Mouse (Mus musculus): ENCODE measurements around the gene C7.
"Not testable (repeated sequence)": the region's sequence is repeated elsewhere in the genome, so short reads cannot be mapped to it uniquely, and the experiment has no call there.

The C7 gene

DNA sequence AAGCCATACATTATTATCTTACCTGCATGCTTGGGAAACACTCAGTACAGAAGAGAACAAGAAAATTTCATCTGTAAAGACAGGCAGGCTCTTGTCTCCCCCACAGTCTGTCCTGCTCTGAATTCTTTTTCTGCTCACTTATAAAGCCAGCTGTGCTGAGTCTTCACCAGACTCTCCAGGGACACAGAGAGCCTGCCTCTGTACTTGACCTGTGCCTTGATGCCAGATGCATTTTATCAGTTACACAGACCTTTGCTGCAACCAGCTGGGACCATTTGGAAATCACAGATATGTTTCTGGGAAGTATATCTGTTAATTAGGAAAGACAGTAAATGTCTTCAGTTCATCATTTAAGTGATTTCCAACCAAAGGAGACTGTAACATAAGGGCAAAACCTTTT is at the start of gene C7:
TSS of gene C7 (minus strand) at position 106 of the 400 bp plus-strand sequence.
- DNase-seq: no peak

GRCm38 (mm10) chr15:5112651-5113050 is 49.1 kb upstream of the C7 start:
- no peak for DNase-seq

- no peak for DNase-seq
These were observed 45.1 kb upstream of the C7 start for GRCm38 (mm10) chr15:5108655-5109040.

DNA sequence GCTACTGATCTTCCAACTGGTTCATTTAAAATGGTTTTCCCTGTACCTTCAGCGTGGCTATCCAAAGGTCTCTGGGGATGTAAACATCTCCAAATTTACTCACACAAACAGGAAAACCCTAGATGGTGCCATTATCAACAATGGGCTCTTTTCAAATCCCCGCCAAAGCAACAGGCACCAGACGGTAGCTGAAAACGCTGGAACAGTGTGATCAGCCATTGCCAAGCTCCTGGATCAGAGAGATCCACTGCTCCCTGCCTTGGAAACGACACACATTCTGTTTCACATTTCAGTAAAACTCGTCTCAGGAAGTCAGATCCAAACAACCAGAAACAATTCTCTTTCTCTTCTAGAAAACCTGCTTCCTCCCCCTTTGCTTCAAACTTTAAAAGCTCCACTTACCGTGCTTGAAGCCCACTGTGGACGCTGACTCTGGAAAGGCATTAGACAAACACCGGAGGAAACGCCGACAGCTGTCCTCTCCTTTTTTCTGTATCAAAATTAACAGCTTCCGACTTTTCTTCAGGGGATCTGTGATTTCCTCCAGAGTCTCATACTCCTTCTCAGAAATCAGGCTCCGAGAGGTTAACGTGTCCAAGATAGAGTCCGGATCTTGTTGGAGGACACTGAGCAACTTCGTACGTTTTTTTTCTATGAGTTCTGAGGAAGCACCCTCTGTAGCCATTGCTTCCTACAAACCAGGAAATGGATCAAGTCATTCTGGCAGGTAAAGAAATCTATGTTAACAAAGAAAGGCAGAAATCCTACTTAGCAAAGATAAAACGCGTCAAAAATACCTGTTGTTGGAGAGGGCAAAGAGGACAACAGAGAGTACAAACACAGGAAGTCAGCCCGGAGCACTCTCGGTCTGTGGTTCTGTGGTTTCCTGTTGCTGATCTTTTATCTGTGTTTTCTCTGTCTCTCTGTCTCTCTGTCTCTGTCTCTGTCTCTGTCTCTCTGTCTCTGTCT is 44.4 kb upstream of the C7 start, which contains the start of gene Card6:
TSS of gene Card6 (minus strand) at position 854 of the 969 bp plus-strand sequence.
- DNase-seq: no peak

DNA sequence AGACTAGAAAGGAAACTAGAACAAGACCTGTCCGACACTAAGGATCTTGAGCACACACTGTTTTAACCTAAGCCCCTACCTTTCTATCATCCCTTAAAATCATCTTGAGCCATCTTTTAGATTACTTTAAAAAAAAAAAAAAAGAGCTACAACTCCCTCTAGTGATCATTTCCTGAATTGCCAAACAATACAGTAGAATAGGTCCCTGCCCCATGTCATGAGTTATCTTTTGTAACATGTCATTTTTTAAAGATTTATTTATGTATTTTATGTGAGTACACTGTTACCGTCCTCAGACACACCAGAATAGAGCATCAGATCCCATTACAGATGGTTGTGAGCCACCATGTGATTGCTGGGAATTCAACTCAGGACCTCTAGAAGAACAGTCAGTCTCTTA is 42.8 kb upstream of the C7 start:
- DNase-seq: no peak

- DNase-seq: no peak
These were observed 42.4 kb upstream of the C7 start for GRCm38 (mm10) chr15:5105891-5106290.

GRCm38 (mm10) chr15:5102312-5102711 is 38.8 kb upstream of the C7 start:
- no peak for DNase-seq

DNA sequence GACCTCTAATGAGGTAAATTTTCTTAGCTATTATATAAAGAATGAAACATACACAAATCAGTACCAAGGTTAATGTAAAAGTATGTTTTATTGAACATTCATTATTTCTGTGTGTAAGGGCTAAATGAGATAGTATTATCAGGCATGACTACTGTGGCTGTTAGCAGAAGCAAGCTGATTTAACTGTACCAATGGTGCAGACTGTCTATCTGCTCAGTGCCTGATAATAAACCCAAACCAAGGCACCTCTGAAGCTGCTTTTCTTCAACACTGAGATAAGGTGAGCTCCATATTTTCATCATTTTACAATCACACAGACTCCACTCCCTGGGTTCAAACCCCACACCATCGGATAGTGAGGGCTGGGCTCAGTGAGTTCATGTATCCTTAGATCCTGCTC is 33.8 kb upstream of the C7 start:
- DNase-seq: no peak

- no peak for DNase-seq
These were observed 32.2 kb upstream of the C7 start for GRCm38 (mm10) chr15:5095534-5096301.

DNA sequence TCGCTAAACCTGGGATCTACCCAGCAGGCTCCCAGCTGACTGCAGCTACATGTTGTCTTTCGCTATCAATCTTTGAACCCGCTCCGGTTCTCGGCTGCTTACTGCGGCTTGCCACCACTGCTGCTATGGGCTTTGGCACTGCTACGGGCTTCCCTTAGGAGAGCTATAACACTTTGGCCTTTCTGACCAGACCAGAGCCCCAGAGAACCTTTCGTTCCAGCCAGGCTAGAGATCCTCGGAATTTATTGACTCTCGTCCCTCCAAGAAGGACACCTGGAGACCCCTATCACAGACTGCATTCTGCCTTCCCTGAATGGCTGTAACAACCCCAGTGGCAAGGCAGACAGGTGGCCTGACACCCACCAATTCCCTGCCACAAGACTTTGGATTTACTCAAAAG is 26.6 kb upstream of the C7 start:
- no peak for DNase-seq

DNA sequence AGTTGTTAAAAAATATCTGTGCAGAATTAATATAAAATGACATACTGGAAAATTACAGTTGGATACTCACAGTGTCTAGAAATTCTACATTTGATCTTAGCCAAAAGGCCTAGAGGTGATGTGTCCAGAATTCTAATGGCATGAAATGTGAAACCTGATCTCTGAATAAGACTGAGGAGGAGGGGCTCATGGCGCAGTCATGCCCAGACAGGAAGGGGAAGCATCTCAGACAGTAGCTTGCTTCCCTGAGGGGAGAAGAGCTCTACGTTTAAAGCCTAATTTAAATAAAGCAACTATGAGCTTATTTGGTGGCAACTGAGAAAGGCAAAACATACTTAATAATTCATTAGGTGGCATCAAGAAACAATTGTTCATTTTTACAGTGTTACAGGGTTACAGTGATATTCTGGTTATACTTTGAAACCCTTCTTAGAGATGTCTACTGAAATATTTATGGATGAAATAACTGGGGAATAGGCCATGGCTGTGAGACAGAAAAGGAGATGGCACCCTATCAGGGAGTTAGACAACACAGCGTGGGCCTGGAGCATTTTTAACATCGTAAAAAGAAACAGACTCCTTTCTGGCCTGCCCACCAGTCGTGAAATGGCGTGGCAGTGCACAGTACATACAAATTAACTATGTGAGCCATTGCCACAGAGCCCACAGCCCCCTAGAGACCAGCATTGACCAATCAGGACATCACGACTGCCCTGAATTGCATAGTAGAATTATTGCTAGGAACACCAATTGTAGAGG is 25.5 kb upstream of the C7 start:
- no peak for DNase-seq

DNA sequence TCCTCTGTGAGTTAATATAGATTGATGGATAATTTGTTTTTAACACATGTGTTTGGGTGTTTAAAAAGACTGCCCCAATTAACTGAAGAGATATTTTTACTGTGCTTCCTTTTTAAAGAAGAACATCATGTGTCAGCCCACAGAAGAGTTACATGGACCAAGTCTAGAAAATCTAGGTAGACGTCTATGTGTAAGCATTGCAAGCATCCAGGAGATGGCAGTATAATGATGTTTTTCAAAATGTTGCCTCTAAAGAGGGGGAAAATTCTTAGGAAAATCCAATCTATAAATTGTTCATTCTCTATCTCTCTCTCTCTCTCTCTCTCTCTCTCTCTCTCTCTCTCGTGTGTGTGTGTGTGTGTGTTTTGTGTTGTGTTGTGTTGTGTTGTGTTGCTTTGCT is 22.6 kb upstream of the C7 start:
- no peak for DNase-seq

GRCm38 (mm10) chr15:5081235-5081634 is 17.7 kb upstream of the C7 start:
- DNase-seq: no peak

DNA sequence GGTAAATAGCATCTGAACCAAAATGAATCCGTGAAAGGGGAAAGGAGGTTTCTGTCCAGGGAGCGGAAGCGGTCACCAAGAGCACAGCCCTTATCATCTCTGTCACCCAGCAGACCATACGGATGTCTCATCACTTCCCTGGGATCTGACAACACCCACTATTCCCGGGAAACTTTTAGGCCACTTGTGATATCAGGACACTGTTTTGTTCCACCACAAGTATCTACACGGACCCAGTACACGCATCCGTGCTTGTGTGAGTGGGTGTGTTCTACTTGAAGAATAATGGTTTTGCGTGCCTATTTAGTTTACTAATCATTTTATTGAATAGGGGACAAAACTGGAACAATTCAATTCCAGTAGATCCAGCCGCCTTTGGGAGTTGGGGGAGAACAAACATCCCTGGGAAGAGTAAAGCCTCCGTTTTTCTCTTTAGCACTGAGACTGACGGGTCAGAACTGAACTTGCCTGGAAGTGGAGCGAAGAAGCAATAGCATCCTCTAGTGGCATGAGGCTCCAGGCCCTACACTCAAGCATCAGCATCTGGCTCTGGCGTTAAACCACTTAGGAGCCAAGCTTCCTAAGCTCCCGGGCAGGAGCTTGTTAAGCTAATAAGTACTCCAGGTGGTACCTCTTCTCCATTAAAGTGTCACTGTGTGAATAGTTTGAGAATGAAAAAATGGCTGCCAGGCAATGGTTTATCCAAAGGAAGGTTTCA is 5.4 kb upstream of the C7 start:
- DNase-seq: peak; percentile 49

DNA sequence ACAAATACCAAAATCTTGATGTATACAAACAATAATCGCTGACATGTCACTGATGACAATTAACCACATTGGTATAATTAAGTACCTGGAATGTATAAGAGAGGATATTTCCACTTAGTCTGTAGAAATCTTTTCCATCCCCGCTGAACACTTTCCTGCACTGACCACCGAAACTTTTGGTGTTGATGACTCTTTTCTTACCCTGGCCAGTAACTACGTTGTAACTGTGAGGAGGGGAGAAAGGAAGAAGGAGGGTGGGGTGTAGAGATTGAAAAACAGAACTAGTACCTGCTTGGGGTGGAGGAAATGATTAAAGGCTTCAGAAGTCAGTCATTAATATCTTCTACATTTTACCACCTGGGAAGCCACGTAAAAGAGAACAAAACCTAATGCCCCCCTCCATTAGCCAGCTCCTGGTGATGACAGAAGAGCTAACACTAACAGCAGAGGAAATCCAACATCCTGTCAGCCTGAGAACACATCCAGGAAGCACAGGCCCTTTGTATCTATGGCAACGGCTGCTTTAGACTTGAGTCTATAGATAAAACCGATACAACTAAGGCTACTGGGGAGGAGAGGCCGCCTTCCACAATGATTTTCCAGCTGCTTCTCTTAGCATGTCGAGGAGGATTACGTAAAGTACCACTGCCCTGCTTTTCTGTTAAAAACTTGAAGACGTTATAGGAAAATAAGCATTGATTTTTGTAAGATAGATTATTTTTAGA is 17.8 kb downstream of the C7 start:
- DNase-seq: peak; percentile 41

GRCm38 (mm10) chr15:5029256-5029655 is 34.3 kb downstream of the C7 start:
- DNase-seq: no peak

- not testable (repeated sequence) for DNase-seq
These were observed 39.9 kb downstream of the C7 start for GRCm38 (mm10) chr15:5023479-5024265.

GRCm38 (mm10) chr15:5009644-5010107 is 53.9 kb downstream of the C7 start:
- DNase-seq: no peak

- DNase-seq: no peak
These were observed 59.9 kb downstream of the C7 start for GRCm38 (mm10) chr15:5003503-5004196.

DNA sequence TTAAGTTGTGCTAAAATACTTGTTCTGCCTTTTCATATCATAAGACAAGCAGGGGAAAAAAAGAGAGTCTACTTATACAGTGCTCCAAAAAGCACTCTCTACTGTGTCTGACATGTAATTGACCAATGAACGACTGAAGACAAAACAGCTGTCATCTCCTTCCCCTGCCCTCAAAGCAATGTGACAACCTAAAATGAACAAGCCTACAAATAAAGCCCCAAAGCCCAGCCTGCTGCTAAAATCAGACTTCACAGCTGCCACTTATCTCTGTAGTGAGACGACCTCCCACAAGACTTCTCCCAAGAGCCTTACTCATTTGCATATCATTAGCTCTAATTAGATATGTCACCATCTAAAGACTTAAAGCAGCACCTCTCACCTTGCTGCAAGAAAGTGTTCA is 60.6 kb downstream of the C7 start:
- DNase-seq: no peak
